Mouse (Mus musculus) B cell, adult 2 months (primary cell): ENCODE data around the gene Btrc.

Source experiments
- DNase-seq, 2 experiments: peaks; one replicate each; pipeline ENCODE4 v3.0.0; 2022

The Btrc gene

DNA sequence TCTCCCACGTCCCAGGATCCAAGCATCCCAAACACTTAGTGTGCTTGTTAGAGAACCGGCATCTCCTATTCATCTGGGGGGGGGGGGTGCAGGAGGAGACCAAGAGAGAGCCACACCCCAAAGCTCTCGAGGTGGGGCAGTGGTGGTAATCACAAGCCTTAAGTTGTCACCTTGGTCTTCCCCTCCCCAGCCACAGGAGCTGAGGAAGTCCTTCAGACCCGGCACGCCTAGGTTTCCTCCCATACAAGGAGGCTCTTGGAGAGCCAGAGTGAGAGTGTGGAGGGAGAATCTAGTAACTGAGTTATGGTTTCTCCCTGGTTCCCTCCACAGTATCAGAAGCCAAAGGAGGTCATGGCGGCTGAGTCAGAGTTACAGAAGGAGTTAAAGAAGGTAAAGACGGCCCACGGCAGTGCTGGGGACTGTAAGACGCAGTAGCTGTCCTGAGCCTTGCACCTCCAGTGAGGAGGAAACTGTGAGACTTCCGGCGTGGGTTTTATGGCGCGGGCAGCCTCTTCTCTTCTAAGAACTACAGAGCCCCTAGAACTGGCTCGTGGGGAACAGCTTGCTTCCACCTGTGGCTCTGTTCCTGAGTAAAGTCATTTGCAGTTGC is 213.7 kb downstream of the Btrc start:
- no peak for DNase-seq

DNA sequence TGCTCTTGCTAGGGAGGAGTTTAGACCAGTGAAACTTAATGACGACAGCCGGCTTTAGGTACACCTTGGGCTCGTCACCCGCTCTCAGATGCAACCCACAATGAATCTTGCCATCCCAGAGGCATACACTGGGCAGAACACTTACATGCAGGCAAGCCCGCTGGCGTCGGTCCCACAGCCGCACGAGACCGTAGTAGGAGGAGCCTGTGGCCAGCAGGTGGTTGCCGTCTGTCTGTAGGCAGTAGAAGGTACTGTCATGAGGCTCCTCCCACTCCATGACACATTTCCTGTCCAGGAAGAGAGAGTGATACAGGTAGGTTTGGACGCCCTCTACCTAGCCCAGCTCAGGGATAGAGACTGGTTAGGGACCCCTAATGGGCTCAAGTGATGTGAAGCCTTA is 215.4 kb downstream of the Btrc start:
- DNase-seq = no peak

DNA sequence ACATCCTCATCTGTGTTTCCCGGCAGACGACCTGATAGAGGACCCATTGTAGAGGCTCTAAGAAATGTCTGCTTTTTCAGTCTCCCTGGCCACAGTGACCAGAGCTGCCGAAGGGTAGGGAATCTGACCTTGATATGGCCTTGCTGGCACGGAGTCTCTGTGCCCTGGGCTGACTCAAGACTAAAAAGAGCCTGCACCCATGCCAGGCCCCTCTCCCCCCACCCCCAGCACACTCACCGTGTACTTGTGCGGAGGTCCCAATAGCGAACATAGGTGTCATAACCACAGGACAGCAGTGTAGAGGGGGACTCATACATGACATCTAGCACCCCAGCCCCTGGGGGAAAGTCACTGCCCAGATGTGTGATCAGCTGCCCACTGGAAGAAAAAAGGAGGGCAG is 215.9 kb downstream of the Btrc start:
- no peak for DNase-seq
